Mouse (Mus musculus) NIH3T3 (cell line): ENCODE results near the gene Traf3ip2.
A peak's percentile ranks its signal among the peaks of the same experiment; 100 is the strongest.

ENCODE experiments used
- DNase-seq: peaks from one replicate; pipeline ENCODE4 v3.0.0-alpha.2; 2012; ENCODE audit warnings: low read depth

Gene Traf3ip2

GRCm38 (mm10) chr10:39678199-39678791 lies 65.6 kb downstream of the Traf3ip2 start:
- DNase-seq, result no peak

DNA sequence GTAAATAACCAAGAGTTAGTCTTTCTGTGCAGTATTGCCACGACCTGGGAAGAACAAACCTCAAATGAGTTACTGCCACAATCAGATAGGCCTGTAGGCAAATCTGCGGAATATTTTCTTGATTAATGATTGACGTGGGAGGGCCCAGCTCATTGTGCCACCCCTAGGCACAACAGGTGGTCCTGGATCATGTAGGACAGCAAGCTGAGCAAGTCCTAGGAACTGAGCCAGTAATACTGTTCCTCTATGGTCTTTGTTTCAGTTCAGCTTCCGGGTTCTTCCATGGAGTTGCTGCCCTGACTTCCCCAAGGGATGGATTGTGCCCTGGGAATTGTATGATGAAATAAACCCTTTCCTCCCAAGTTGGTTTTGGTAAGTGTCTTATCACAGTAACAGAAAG lies 68.3 kb downstream of the Traf3ip2 start:
- DNase-seq, result no peak

DNA sequence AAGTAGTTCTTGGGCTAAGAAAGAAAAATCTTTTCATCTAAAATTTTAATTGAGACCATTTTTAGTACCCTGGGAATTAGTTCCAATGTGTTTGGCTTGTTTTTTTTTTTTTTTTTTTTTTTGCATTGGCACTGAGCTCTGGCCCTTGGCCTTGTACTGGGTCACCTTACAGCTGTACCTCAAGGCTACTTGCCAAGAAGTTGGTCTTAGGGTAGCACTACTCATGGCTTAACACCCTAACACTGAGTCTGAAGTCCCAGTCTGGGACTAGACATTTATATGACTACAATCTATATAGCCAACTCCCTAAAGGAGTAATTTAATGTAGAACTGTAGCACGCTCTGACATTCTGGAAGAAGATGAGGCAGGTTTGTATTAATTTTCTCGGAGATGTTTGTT lies 69.8 kb downstream of the Traf3ip2 start:
- no peak for DNase-seq

GRCm38 (mm10) chr10:39683481-39683880 lies 70.7 kb downstream of the Traf3ip2 start:
- DNase-seq, result peak; percentile 88

GRCm38 (mm10) chr10:39686811-39687210 lies 74.1 kb downstream of the Traf3ip2 start:
- no peak for DNase-seq

DNA sequence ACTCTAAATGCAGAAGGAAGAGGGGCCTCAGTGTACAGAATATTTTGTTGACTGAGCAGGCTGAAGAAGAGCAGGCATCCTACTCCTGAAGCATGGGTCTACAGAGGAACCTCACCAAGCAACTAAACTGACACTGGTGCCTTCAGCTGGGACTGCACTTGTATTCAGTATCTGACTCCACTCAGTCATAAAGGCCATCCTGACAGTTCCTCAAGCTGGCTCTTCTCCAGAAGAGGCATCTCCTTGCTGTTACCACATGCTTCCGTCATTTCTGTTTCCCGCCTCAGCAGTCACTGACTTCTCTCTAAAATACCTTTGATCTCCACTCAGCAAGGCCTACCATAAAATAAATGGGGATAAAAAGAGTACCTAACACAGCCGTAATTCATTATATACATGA lies 75.1 kb downstream of the Traf3ip2 start:
- DNase-seq, result no peak

- no peak for DNase-seq
Measured at GRCm38 (mm10) chr10:39691351-39692064, 78.8 kb downstream of the Traf3ip2 start.

GRCm38 (mm10) chr10:39692152-39692551 lies 79.4 kb downstream of the Traf3ip2 start:
- no peak for DNase-seq
